Mouse (Mus musculus) midbrain, embryonic 14.5 days (tissue): ENCODE data around the gene Faap100. TPM values are rescaled to one million over a fixed set of nuclear protein-coding genes. Genes with fewer than 3 reads are reported as not detected.

Experiments
- ATAC-seq: fragments of 200-750 bp; cut with Nextera tagmentation; 2 replicates; pipeline ENCODE4 v1.8.0; 2017; ENCODE audit warnings: moderate number of reproducible peaks, moderate library complexity; ENCODE audit not compliant: low FRiP score, low TSS enrichment
- DNase-seq: peaks from one replicate; pipeline ENCODE4 v3.0.0-alpha.2; 2015
- H3K27ac ChIP-seq: fragments of 300-500 bp; sonication (generic); replicated peaks from 2 replicates; pipeline ENCODE4 v1.5.1; 2014; ENCODE audit warnings: mild to moderate bottlenecking, low read depth, low read length, moderate library complexity
- H3K27me3 ChIP-seq: fragments of 300-500 bp; sonication (generic); 2 replicates; pipeline ENCODE4 v1.6.1; 2014; ENCODE audit warnings: low read length, control low read depth, mixed read lengths; ENCODE audit not compliant: control insufficient read depth, insufficient read depth
- H3K36me3 ChIP-seq: fragments of 300-500 bp; sonication (generic); 2 replicates; pipeline ENCODE4 v1.6.1; 2014; ENCODE audit warnings: low read length, control low read depth; ENCODE audit not compliant: control insufficient read depth, insufficient read depth
- H3K4me1 ChIP-seq: fragments of 300-500 bp; sonication (generic); 2 replicates; pipeline ENCODE4 v1.6.1; 2014; ENCODE audit warnings: mild to moderate bottlenecking, antibody characterized with exemption, low read length, control low read depth; ENCODE audit not compliant: control insufficient read depth, insufficient read depth
- H3K4me2 ChIP-seq: fragments of 300-500 bp; sonication (generic); 2 replicates; pipeline ENCODE4 v1.6.1; 2014; ENCODE audit warnings: mild to moderate bottlenecking, low read length, moderate library complexity
- H3K4me3 ChIP-seq: fragments of 300-500 bp; sonication (generic); replicated peaks from 2 replicates; pipeline ENCODE4 v1.5.1; 2014; ENCODE audit warnings: low read depth, low read length
- H3K9ac ChIP-seq: fragments of 300-500 bp; sonication (generic); replicated peaks from 2 replicates; pipeline ENCODE4 v1.6.1; 2014; ENCODE audit warnings: mild to moderate bottlenecking, low read length, moderate library complexity
- H3K9me3 ChIP-seq: fragments of 300-500 bp; sonication (generic); 2 replicates; pipeline ENCODE4 v1.6.1; 2016; ENCODE audit warnings: low read length, control low read depth, mixed read lengths; ENCODE audit not compliant: control insufficient read depth
- WGBS: fragments of 180-500 bp; shearing (Covaris S2); extraction: QIAGEN DNeasy Blood & Tissue Kit; methylation state at CpG from one replicate; pipeline ENCODE4 v1.1.7; 2014; 5-methylcytosine and 5-hydroxymethylcytosine counted together
- polyA plus RNA-seq: library from polyadenylated mRNA; unstranded; fragments of >200 nt; fragmentation: Nextera tagmentation; extraction: Ambion mirVana; gene quantifications from 2 replicates; pipeline ENCODE4 v1.2.1, GENCODE M21; 2014

Gene Faap100
- polyA plus RNA-seq, 1 experiment from 2014 or later: 95.9 TPM

DNA sequence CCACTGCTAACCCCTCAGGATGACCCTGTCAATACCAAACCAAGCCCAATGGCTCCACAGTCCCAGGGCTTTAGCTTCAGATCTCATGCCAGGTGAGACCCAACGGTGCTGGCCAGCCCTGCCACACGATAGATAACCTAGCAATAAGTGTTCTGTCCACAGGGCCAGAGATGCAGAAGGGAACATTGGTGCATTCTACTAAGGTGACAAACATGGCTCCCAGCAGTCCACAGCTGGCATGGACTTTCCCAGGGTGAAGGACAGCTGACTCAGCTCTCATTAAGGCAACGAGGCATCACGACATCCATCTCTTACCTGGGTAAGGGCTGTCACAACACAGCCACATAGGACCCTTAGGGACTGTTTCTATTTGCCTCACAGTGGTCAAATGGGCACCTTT is 2.6 kb upstream of the Faap100 start:
- Histone ChIP-seq H3K4me1 (peaks cover 16% of the 10 kb centered on the region), H3K27me3 (no peaks in the 10 kb centered on the region), H3K4me2 (no peak overlapping the region), H3K36me3 (peaks cover 75% of the 10 kb centered on the region), H3K9me3 (no peaks in the 10 kb centered on the region), H3K4me3 (no peak overlapping the region), H3K27ac (no peak overlapping the region), H3K9ac (no peak overlapping the region)
- 96% methylated on average over 4 of the region's 4 CpGs for WGBS
- DNase-seq (no peak), ATAC-seq (no peak)

DNA sequence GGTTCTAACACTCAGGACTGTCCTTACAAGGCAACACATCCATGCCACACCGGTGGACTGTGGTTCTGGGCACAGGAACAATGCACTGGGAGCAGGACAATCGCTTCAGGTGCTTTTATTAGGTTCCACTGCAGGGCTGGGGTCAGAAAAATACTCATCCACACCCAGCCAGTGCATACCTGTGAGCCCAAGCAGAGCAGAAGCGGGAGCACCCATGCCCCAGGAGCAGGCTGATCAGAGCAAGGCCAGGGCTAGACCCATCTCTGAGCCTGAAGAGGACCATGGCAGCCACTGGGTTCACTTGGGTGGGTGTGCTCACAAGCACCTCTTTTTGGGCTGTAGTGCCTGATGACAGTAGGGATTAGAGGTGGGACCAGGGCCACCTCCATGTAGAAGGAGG is 1.7 kb upstream of the Faap100 start:
- Histone ChIP-seq H3K27ac (no peak overlapping the region), H3K36me3 (peaks cover 75% of the 10 kb centered on the region), H3K9ac (no peak overlapping the region), H3K27me3 (no peaks in the 10 kb centered on the region), H3K4me2 (no peak overlapping the region), H3K4me1 (peaks cover 16% of the 10 kb centered on the region), H3K4me3 (no peak overlapping the region), H3K9me3 (no peaks in the 10 kb centered on the region)
- DNase-seq: no peak
- no peak for ATAC-seq
- WGBS: 95% methylated on average over 3 of the region's 3 CpGs

DNA sequence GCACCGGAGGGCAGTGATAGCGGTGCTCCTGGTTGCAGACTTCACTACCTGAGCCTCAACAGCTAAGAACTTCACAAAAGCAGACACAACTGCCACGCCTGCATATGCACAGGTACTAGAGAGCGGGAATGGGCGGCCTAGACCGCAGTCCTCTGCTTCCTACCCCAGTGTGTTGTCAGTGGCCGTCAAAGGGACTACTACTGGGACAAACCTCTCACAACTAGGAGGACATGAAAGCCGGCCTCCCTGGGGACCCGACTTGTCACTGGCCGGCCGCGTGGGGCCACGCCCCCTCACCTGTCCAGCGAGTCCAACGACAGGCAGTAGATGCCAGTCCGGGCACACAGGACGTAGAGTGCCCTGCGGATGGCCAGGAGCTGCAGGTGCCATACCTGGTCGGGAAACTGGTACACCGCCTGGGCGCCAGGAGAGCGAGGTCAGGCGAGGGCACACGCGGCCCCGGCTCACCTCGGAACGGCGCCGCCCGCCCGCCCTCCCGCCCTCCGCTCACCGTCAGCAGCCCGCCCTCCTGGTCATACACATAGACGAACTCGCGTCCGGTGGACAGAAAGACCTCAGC is 443 bp downstream of the Faap100 start:
- peak overlapping the region; percentile 86 for H3K4me2 ChIP-seq
- DNase-seq (peak; percentile 62), ATAC-seq (peak; percentile 44; the same call in 1 of the 2 replicates)
- H3K4me3 ChIP-seq: peak overlapping the region; percentile 82
- H3K36me3 ChIP-seq: peaks cover 75% of the 10 kb centered on the region
- WGBS: 3% methylated on average over 40 of the region's 40 CpGs
- H3K4me1 ChIP-seq: peaks cover 16% of the 10 kb centered on the region
- H3K27me3 ChIP-seq: no peaks in the 10 kb centered on the region
- H3K27ac ChIP-seq: peak overlapping the region; percentile 79
- H3K9me3 ChIP-seq: no peaks in the 10 kb centered on the region
- peak overlapping the region; percentile 85 for H3K9ac ChIP-seq

DNA sequence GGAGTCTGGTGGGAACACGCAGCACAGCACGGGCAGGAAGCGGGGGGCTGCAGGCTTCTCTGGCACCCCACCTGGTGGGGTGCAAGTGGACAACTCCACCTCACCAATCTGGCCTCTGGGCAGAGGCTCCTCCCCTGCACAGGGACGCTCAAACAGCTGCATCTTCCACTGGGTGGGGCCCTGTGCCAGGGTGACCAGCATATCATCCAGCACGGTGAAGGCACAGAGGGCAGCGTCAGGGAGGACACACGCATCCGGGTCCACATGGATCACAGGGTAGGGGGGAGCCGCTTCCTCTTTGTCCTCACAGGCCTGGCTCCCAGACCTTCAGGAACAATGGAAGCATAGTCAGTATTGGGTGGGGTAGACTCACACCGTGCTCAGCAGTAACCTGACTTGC is 1.2 kb downstream of the Faap100 start:
- H3K4me1 ChIP-seq: peaks cover 16% of the 10 kb centered on the region
- 71% methylated on average over 10 of the region's 10 CpGs for WGBS

DNA sequence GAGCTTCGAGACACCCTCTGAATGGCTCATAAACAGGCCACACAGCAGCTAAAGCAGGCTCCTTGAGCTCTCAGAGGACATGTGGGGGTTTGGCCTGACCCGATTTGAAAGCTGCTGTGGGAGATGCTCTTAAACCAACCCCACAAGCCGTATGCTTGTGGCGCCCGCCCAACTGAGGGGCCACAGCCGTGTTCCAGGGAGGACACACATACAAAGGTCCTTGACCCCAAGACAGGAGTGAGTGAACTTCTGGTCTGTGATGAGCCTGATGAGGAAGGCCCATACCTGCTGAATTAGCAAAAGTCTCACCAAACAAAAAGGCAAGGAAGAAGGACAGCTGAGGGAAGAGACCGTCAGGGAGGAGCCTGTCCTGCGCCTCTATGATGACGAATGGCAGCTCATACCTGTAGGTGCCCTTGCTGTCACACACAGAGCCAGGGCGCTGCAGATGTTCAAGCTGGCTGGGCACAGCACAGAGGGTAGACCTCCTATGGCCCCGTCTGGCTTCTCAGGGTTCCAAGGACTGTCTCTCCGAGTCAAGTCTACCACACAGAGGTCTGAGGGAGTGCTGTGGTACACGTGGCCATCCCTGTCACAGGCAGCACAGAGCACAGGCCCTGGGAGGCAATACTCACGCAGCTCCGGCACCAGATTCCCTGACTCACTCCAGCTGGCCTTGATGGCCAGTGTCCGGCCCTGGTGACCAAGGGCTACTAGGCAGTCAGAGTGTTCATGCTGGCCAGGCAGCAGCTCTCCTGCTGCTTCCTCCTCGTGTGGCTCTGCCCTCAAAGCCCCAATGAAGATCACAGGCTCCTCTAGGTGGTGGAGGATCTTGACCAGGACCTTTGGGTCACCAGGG is 2.0 kb downstream of the Faap100 start:
- ATAC-seq: no peak
- peaks cover 16% of the 10 kb centered on the region for H3K4me1 ChIP-seq
- WGBS: 90% methylated on average over 17 of the region's 17 CpGs

More for the DNA sequence above, 1.2 kb downstream of the Faap100 start:
- peak overlapping the region; percentile 85 for H3K9ac ChIP-seq
- H3K4me3 ChIP-seq: peak overlapping the region; percentile 82
- H3K36me3 ChIP-seq: peaks cover 75% of the 10 kb centered on the region
- H3K9me3 ChIP-seq: no peaks in the 10 kb centered on the region
- DNase-seq: no peak
- H3K27me3 ChIP-seq: no peaks in the 10 kb centered on the region
- peak overlapping the region; percentile 86 for H3K4me2 ChIP-seq
- no peak for ATAC-seq
- peak overlapping the region; percentile 79 for H3K27ac ChIP-seq

DNA sequence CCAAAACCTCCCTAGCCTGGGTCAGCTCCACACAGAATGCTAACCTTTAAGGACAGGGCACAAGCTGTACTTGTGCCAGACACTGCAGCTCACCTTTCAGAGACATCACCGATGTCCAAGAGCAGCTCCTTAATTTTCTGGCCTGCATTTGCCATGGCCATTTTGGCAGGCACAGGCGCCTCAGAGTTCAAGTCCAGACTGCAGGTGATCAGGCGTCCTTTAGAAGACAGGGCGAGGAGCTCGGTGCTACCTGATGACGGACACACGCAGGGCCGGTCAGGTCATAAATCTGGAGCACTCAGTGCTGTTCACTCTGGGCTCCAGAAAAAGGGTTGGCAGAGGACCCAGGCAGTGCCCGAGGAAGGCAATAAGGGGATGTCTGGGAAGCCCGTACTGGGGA is 3.2 kb downstream of the Faap100 start:
- ATAC-seq (no peak), DNase-seq (no peak)
- Histone ChIP-seq H3K27ac (no peak overlapping the region), H3K9ac (no peak overlapping the region), H3K4me2 (no peak overlapping the region), H3K9me3 (no peaks in the 10 kb centered on the region), H3K36me3 (peaks cover 74% of the 10 kb centered on the region), H3K4me3 (no peak overlapping the region), H3K27me3 (no peaks in the 10 kb centered on the region), H3K4me1 (peaks cover 16% of the 10 kb centered on the region)
- WGBS: 96% methylated on average over 10 of the region's 10 CpGs

More for the DNA sequence above, 2.0 kb downstream of the Faap100 start:
- DNase-seq: no peak
- H3K9ac ChIP-seq: peak overlapping the region; percentile 85; the same call in 1 of the 2 replicates
- peak overlapping the region; percentile 86 for H3K4me2 ChIP-seq
- no peak overlapping the region for H3K27ac ChIP-seq
- no peaks in the 10 kb centered on the region for H3K9me3 ChIP-seq
- peaks cover 75% of the 10 kb centered on the region for H3K36me3 ChIP-seq
- H3K4me3 ChIP-seq: peak overlapping the region; percentile 82; the same call in 1 of the 2 replicates
- H3K27me3 ChIP-seq: no peaks in the 10 kb centered on the region

DNA sequence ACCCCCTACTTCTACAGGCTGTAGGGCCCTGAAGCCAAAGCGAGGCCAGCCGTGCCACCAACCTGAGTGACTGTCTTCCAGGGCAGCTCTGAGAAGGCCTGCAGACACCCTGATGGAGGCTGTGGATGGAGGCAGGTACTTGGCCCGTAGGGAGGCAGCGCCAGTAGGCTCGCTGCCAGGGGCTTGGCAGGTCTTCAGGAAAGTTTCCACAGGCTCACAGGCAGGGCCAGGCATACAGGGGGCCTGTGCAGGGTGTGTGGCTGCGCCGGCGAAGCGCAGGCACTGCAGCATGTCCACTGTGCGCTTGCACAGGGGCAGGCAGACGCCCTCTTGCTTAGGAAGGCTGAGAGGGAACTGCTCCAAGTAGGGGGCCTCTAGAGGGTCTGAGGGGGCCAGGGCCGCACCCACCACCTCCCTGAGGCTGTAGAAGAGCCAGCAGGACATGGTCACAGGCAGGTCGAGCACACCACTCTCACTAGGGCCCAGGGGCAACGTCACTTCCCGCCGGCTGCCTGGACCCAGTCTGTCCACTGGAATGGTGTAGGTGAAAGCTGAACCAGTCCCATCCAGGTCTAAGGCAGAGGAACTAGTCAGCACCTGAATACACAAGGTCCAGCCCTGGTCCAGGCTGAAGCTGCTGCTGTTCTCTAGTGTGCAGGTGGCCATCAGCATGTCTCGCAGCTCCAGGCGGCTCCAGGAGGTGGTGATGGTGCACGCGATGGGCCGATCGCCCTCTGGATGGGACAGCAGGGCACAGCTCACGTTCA is 4.6 kb downstream of the Faap100 start:
- Histone ChIP-seq H3K4me2 (no peak overlapping the region), H3K4me3 (no peak overlapping the region), H3K27me3 (no peaks in the 10 kb centered on the region), H3K9me3 (no peaks in the 10 kb centered on the region), H3K36me3 (peaks cover 81% of the 10 kb centered on the region), H3K27ac (no peak overlapping the region), H3K4me1 (peaks cover 19% of the 10 kb centered on the region), H3K9ac (no peak overlapping the region)
- 93% methylated on average over 23 of the region's 23 CpGs for WGBS
- ATAC-seq (no peak), DNase-seq (no peak)

DNA sequence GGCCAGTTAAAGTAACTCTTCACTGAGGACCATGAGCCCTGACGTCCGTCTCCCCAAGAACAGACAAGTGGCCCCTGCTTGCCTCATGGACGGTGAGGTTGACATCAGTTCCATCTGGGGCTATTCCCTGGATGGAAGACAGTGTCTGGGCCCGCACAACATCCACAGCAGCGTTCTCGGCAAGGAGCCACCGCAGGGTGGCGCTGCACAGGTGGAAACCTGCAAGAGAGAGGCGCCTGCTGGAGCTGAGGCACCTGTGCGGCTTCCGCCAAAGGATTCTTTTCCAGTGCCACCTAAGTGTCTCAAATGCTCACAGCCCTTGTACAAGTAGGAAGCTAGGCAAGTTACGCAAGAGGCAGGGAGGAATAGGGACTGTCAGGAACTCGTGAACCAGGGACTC is 5.5 kb downstream of the Faap100 start:
- ATAC-seq (no peak), DNase-seq (no peak)
- H3K9ac ChIP-seq: no peak overlapping the region
- no peak overlapping the region for H3K4me2 ChIP-seq
- H3K4me3 ChIP-seq: no peak overlapping the region
- H3K27ac ChIP-seq: no peak overlapping the region
- peaks cover 17% of the 10 kb centered on the region for H3K4me1 ChIP-seq
- H3K9me3 ChIP-seq: no peaks in the 10 kb centered on the region
- WGBS: 61% methylated on average over 13 of the region's 13 CpGs
- no peaks in the 10 kb centered on the region for H3K27me3 ChIP-seq
- H3K36me3 ChIP-seq: peaks cover 86% of the 10 kb centered on the region
